11 mouse cellular contexts compared by ENCODE assay signal in genomic region chr9:45560987-45561386, GRCm38 (mm10).
DNase-seq lines count a peak whose midpoint lies in the region; ATAC-seq lines count a peak whose summit lies in the region.
"Had no signal": no experiment of that assay in that cellular context is flagged by ENCODE, and none has a peak within 500 bp of the region (broad histone marks: within the 10 kb centered on the region; RNA-seq: fewer than 3 reads in every experiment).

No protein-coding gene starts in this region.

- H3K4me1 ChIP-seq in kidney, embryonic 15.5 days, result peaks cover 15% of the 10 kb centered on the region
- H3K4me1 ChIP-seq: limb, embryonic 15.5 days had no signal

- H3K9me3 ChIP-seq in kidney, embryonic 15.5 days (replicated peaks), result no peaks in the 10 kb centered on the region
- H3K9me3 ChIP-seq: limb, embryonic 15.5 days had no signal

- H3K9ac ChIP-seq in kidney, embryonic 15.5 days, result no peak overlapping the region
- H3K9ac ChIP-seq: limb, embryonic 15.5 days had no signal

- ATAC-seq in kidney, embryonic 15.5 days (replicated peaks; ENCODE audit: low FRiP score), result no peak

- no peaks in the 10 kb centered on the region for H3K27me3 ChIP-seq in kidney, embryonic 15.5 days
- H3K27me3 ChIP-seq: limb, embryonic 15.5 days had no signal

- peak; percentile 32 to 67 for DNase-seq in heart, adult 18-20 months
- DNase-seq in heart, postnatal 4 days, result no peak
- peak; percentile 24 for DNase-seq in Muller cell, postnatal 12 days (ENCODE audit: inconsistent ontology term)
- DNase-seq in cerebellum, adult 18-20 months, result peak; percentile 56 to 63
- peak; percentile 22 for DNase-seq in gastrocnemius, postnatal 25 days
- DNase-seq in right cerebral cortex, postnatal 36 days (ENCODE audit: low spot score in 2 of 2), result no peak
- no peak for DNase-seq in adipocyte (ENCODE audit: low spot score)
- DNase-seq: kidney, adult 9 months; lung, postnatal 36 days had no signal

- H3K4me3 ChIP-seq in kidney, embryonic 15.5 days (replicated peaks), result no peak overlapping the region
- H3K4me3 ChIP-seq: limb, embryonic 15.5 days had no signal

- no peak overlapping the region for H3K27ac ChIP-seq in kidney, embryonic 15.5 days
- H3K27ac ChIP-seq: limb, embryonic 15.5 days had no signal

- WGBS in kidney, embryonic 15.5 days, result 75% methylated on average over 6 of the region's 6 CpGs

- H3K36me3 ChIP-seq in kidney, embryonic 15.5 days, result no peaks in the 10 kb centered on the region
- H3K36me3 ChIP-seq: limb, embryonic 15.5 days had no signal

- H3K4me2 ChIP-seq in kidney, embryonic 15.5 days, result no peak overlapping the region
- H3K4me2 ChIP-seq: limb, embryonic 15.5 days had no signal

Comparison
In these comparisons a context has a peak if more than half of its experiments do, and no peak if none do; other contexts are left out.
1. DNase-seq: peak in heart, adult 18-20 months (2 of 2), Muller cell, postnatal 12 days (single experiment), cerebellum, adult 18-20 months (2 of 2) and gastrocnemius, postnatal 25 days (single experiment); none in heart, postnatal 4 days (single experiment), right cerebral cortex, postnatal 36 days (0 of 2) and adipocyte (single experiment).